Mouse (Mus musculus): ENCODE measurements around the gene Hdgfl1. TPM values are rescaled to one million over a fixed set of nuclear protein-coding genes. Genes with fewer than 3 reads are reported as not detected.

Gene Hdgfl1
- total and polyA plus RNA-seq, 3 experiments, result not detected

GRCm38 (mm10) chr13:26720917-26721316 is 49.0 kb downstream of the Hdgfl1 start:
- H3K27me3 ChIP-seq (ENCODE audit: control insufficient read depth, insufficient read depth, low read length), result no peaks in the 10 kb centered on the region
- no peak overlapping the region for H3K4me3 ChIP-seq
- no peak overlapping the region for H3K9ac ChIP-seq (ENCODE audit: low read depth, low read length)
- H3K4me1 ChIP-seq (ENCODE audit: control insufficient read depth, insufficient read depth, low read length), result no peaks in the 10 kb centered on the region
- no peak for DNase-seq
- WGBS, result 61% methylated on average over 1 of the region's 1 CpGs
- TF ChIP-seq CTCF (IDR thresholded peaks at IDR 0.05) (no peak), POLR2A (IDR thresholded peaks at IDR 0.05; ENCODE audit: insufficient read depth, low read depth, low read length) (no peak), EP300 (IDR thresholded peaks at IDR 0.05; ENCODE audit: insufficient read depth, low read depth, low read length) (no peak)
- no peaks in the 10 kb centered on the region for H3K79me2 ChIP-seq (replicated peaks; ENCODE audit: control insufficient read depth, insufficient read depth, low read length)
- H3K36me3 ChIP-seq (ENCODE audit: control insufficient read depth, insufficient read depth, low read length), result no peaks in the 10 kb centered on the region
- intact Hi-C loops (cut with DNase I), result no loop called here
- no peak overlapping the region for H3K27ac ChIP-seq

GRCm38 (mm10) chr13:26719146-26719715 is 50.7 kb downstream of the Hdgfl1 start:
- no peaks in the 10 kb centered on the region for H3K79me2 ChIP-seq (replicated peaks; ENCODE audit: control insufficient read depth, insufficient read depth, low read length)
- H3K4me3 ChIP-seq, result no peak overlapping the region
- H3K27ac ChIP-seq, result no peak overlapping the region
- no peaks in the 10 kb centered on the region for H3K27me3 ChIP-seq (ENCODE audit: control insufficient read depth, insufficient read depth, low read length)
- 78% methylated on average over 5 of the region's 5 CpGs for WGBS
- intact Hi-C loops (cut with DNase I), result no loop called here
- no peak overlapping the region for H3K9ac ChIP-seq (ENCODE audit: low read depth, low read length)
- no peaks in the 10 kb centered on the region for H3K4me1 ChIP-seq (ENCODE audit: control insufficient read depth, insufficient read depth, low read length)
- TF ChIP-seq EP300 (IDR thresholded peaks at IDR 0.05; ENCODE audit: insufficient read depth, low read depth, low read length) (no peak), POLR2A (IDR thresholded peaks at IDR 0.05; ENCODE audit: insufficient read depth, low read depth, low read length) (no peak), CTCF (IDR thresholded peaks at IDR 0.05) (no peak)
- no peaks in the 10 kb centered on the region for H3K36me3 ChIP-seq (ENCODE audit: control insufficient read depth, insufficient read depth, low read length)
- DNase-seq, result no peak
